In genomic region chr7:73532139-73532538, GRCm38 (mm10) we compare ENCODE assay signal across 12 mouse cellular contexts. TPM values are rescaled to one million over a fixed set of nuclear protein-coding genes. Genes with fewer than 3 reads are reported as not detected.
DNase-seq lines count a peak whose midpoint lies in the region; ATAC-seq and TF ChIP-seq lines count a peak whose summit lies in the region.
"Had no signal": no experiment of that assay in that cellular context is flagged by ENCODE, and none has a peak within 500 bp of the region (broad histone marks: within the 10 kb centered on the region; RNA-seq: fewer than 3 reads in every experiment).

No protein-coding gene starts in this region.

- H3K27me3 ChIP-seq in heart, postnatal 0 days (ENCODE audit: control insufficient read depth, insufficient read depth, low read length), result no peaks in the 10 kb centered on the region
- H3K27me3 ChIP-seq in lung, embryonic 16.5 days (ENCODE audit: control insufficient read depth, insufficient read depth, low read depth, low read length), result no peaks in the 10 kb centered on the region
- H3K27me3 ChIP-seq in embryonic facial prominence, embryonic 14.5 days (replicated peaks; ENCODE audit: control insufficient read depth, insufficient read depth, low read length), result no peaks in the 10 kb centered on the region
- H3K27me3 ChIP-seq in midbrain, embryonic 15.5 days (replicated peaks), result no peaks in the 10 kb centered on the region
- H3K27me3 ChIP-seq: limb, embryonic 12.5 days; Patski had no signal

- peaks cover 57% of the 10 kb centered on the region for H3K4me1 ChIP-seq in heart, postnatal 0 days (ENCODE audit: control insufficient read depth, insufficient read depth)
- H3K4me1 ChIP-seq in lung, embryonic 16.5 days (replicated peaks; ENCODE audit: control insufficient read depth, insufficient read depth, low read length), result peaks cover 59% of the 10 kb centered on the region
- peaks cover 28% of the 10 kb centered on the region for H3K4me1 ChIP-seq in embryonic facial prominence, embryonic 14.5 days (ENCODE audit: control insufficient read depth, insufficient read depth, low read length)
- H3K4me1 ChIP-seq in midbrain, embryonic 15.5 days, result peaks cover 58% of the 10 kb centered on the region

- no peak for ATAC-seq in heart, postnatal 0 days (ENCODE audit: insufficient read depth, low read depth)
- ATAC-seq in lung, embryonic 16.5 days (ENCODE audit: low read depth), result no peak
- no peak for ATAC-seq in embryonic facial prominence, embryonic 14.5 days (ENCODE audit: low read depth)
- ATAC-seq in midbrain, embryonic 15.5 days (replicated peaks), result no peak
- ATAC-seq: Patski had no signal

- no peak for TF ChIP-seq EP300 in heart, postnatal 0 days (IDR thresholded peaks at IDR 0.05; ENCODE audit: low read depth)

- DNase-seq in heart, postnatal 0 days (ENCODE audit: low spot score), result no peak
- no peak for DNase-seq in heart, postnatal 14 days
- DNase-seq in lung, postnatal 25 days (ENCODE audit: low spot score), result no peak
- no peak for DNase-seq in embryonic facial prominence, embryonic 14.5 days (ENCODE audit: low spot score)
- DNase-seq in cerebellum, adult 11-12 months, result no peak
- no peak for DNase-seq in yolk sac, embryonic 10.5 days (ENCODE audit: low spot score)
- DNase-seq: gastrocnemius, postnatal 14 days had no signal

- H3K9ac ChIP-seq in heart, postnatal 0 days (replicated peaks; ENCODE audit: low read depth, low read length), result no peak overlapping the region
- no peak overlapping the region for H3K9ac ChIP-seq in lung, embryonic 16.5 days (ENCODE audit: low read length)
- no peak overlapping the region for H3K9ac ChIP-seq in embryonic facial prominence, embryonic 14.5 days (ENCODE audit: low read depth, low read length)
- no peak overlapping the region for H3K9ac ChIP-seq in midbrain, embryonic 15.5 days
- H3K9ac ChIP-seq: limb, embryonic 12.5 days had no signal

- no peak overlapping the region for H3K4me3 ChIP-seq in heart, postnatal 0 days (ENCODE audit: low read depth, low read length)
- no peak overlapping the region for H3K4me3 ChIP-seq in lung, embryonic 16.5 days (ENCODE audit: low read length)
- no peak overlapping the region for H3K4me3 ChIP-seq in embryonic facial prominence, embryonic 14.5 days (ENCODE audit: low read depth, low read length)
- no peak overlapping the region for H3K4me3 ChIP-seq in midbrain, embryonic 15.5 days
- H3K4me3 ChIP-seq: limb, embryonic 12.5 days; myocyte had no signal

- no peaks in the 10 kb centered on the region for H3K9me3 ChIP-seq in heart, postnatal 0 days (replicated peaks; ENCODE audit: control insufficient read depth, low read length)
- H3K9me3 ChIP-seq in lung, embryonic 16.5 days (ENCODE audit: control insufficient read depth, low read length), result no peaks in the 10 kb centered on the region
- no peaks in the 10 kb centered on the region for H3K9me3 ChIP-seq in embryonic facial prominence, embryonic 14.5 days (ENCODE audit: control insufficient read depth, low read length)
- no peaks in the 10 kb centered on the region for H3K9me3 ChIP-seq in midbrain, embryonic 15.5 days
- H3K9me3 ChIP-seq: limb, embryonic 12.5 days had no signal

- peaks cover 22% of the 10 kb centered on the region for H3K36me3 ChIP-seq in heart, postnatal 0 days (replicated peaks; ENCODE audit: control insufficient read depth, insufficient read depth, low read length)
- H3K36me3 ChIP-seq in lung, embryonic 16.5 days (ENCODE audit: control insufficient read depth, insufficient read depth, low read length), result peaks cover 15% of the 10 kb centered on the region; the same call in 1 of the 2 replicates
- H3K36me3 ChIP-seq in embryonic facial prominence, embryonic 14.5 days (ENCODE audit: control insufficient read depth, insufficient read depth, low read length), result peaks cover 37% of the 10 kb centered on the region
- H3K36me3 ChIP-seq in midbrain, embryonic 15.5 days (replicated peaks), result no peaks in the 10 kb centered on the region

- TF ChIP-seq CTCF in heart, postnatal 0 days (IDR thresholded peaks at IDR 0.05; ENCODE audit: low read depth), result no peak

- H3K27ac ChIP-seq in heart, postnatal 0 days (ENCODE audit: low read depth), result peak overlapping the region; percentile 39
- peak overlapping the region; percentile 23; the same call in 1 of the 2 replicates for H3K27ac ChIP-seq in lung, embryonic 16.5 days (ENCODE audit: low read length)
- H3K27ac ChIP-seq in embryonic facial prominence, embryonic 14.5 days (replicated peaks; ENCODE audit: low read depth, low read length), result 0 out of 2 replicates have a peak overlapping the region, but pooled peaks have one; percentile 10
- H3K27ac ChIP-seq in midbrain, embryonic 15.5 days, result peak overlapping the region; percentile 56

- no peak overlapping the region for H3K4me2 ChIP-seq in heart, postnatal 0 days (ENCODE audit: low read depth, low read length)
- H3K4me2 ChIP-seq in lung, embryonic 16.5 days (ENCODE audit: low read depth, low read length), result no peak overlapping the region
- no peak overlapping the region for H3K4me2 ChIP-seq in embryonic facial prominence, embryonic 14.5 days (ENCODE audit: low read depth, low read length)
- no peak overlapping the region for H3K4me2 ChIP-seq in midbrain, embryonic 15.5 days
- H3K4me2 ChIP-seq: limb, embryonic 12.5 days had no signal

- WGBS in heart, postnatal 0 days, result 68% methylated on average over 3 of the region's 3 CpGs
- 77% methylated on average over 3 of the region's 3 CpGs for WGBS in lung, embryonic 16.5 days
- 75% methylated on average over 3 of the region's 3 CpGs for WGBS in embryonic facial prominence, embryonic 14.5 days
- WGBS in midbrain, embryonic 15.5 days, result 58% methylated on average over 3 of the region's 3 CpGs

- intact Hi-C loops in heart, postnatal 14 days (cut with DNase I), result loop anchor here (2.0 kb wide), 1 partner anchor 63 kb away; no protein-coding TSS in a partner anchor

RNA-seq across cellular contexts. Expression of gene Chd2, which starts 9.5 kb away (rescaled TPM):
- total RNA-seq in heart, postnatal 0 days (2014; rRNA removed; ENCODE audit: low replicate concordance), result 43.0 and 65.5 TPM in 2 replicates
- polyA plus RNA-seq in heart, postnatal 0 days (2015; fragmentation: Nextera tagmentation; extraction: Ambion mirVana), result 31.1 and 32.2 TPM in 2 replicates
- total RNA-seq in heart, postnatal 14 days (2021), result 10 to 100 TPM; 46.4 to 56.0 TPM
- polyA plus RNA-seq in lung, embryonic 16.5 days (2015; fragmentation: Nextera tagmentation; extraction: Ambion mirVana), result 53.7 and 58.9 TPM in 2 replicates
- polyA plus RNA-seq in embryonic facial prominence, embryonic 14.5 days (2014; fragmentation: Nextera tagmentation; extraction: Ambion mirVana), result 39.5 and 54.6 TPM in 2 replicates
- polyA plus RNA-seq in midbrain, embryonic 15.5 days (2015; fragmentation: Nextera tagmentation; extraction: Ambion mirVana), result 48.6 and 52.4 TPM in 2 replicates
